Mouse (Mus musculus) hindbrain, embryonic 14.5 days (tissue): ENCODE measurements around the gene Dlg4. TPM values are rescaled to one million over a fixed set of nuclear protein-coding genes. Genes with fewer than 3 reads are reported as not detected.

ENCODE experiments used
- ATAC-seq: fragments of 200-750 bp; cut with Nextera tagmentation; 2 replicates; pipeline ENCODE4 v1.8.0; 2017; ENCODE audit warnings: moderate number of reproducible peaks, mild to moderate bottlenecking, moderate TSS enrichment, moderate library complexity; ENCODE audit not compliant: low FRiP score
- DNase-seq: peaks from one replicate; pipeline ENCODE4 v3.0.0-alpha.2; 2015; ENCODE audit warnings: low spot score
- H3K27ac ChIP-seq: fragments of 300-500 bp; sonication (generic); 2 replicates; pipeline ENCODE4 v1.5.1; 2014; ENCODE audit warnings: mild to moderate bottlenecking, moderate library complexity
- H3K27me3 ChIP-seq: fragments of 300-500 bp; sonication (generic); 2 replicates; pipeline ENCODE4 v1.6.1; 2014; ENCODE audit warnings: mild to moderate bottlenecking, low read length, mixed read lengths; ENCODE audit not compliant: control insufficient read depth, insufficient read depth
- H3K36me3 ChIP-seq: fragments of 300-500 bp; sonication (generic); replicated peaks from 2 replicates; pipeline ENCODE4 v1.6.1; 2014; ENCODE audit not compliant: control insufficient read depth, insufficient read depth
- H3K4me1 ChIP-seq: fragments of 300-500 bp; sonication (generic); replicated peaks from 2 replicates; pipeline ENCODE4 v1.6.1; 2014; ENCODE audit warnings: antibody characterized with exemption, low read length, mixed read lengths; ENCODE audit not compliant: control insufficient read depth, insufficient read depth
- H3K4me2 ChIP-seq: fragments of 300-500 bp; sonication (generic); replicated peaks from 2 replicates; pipeline ENCODE4 v1.6.1; 2014; ENCODE audit warnings: mild to moderate bottlenecking, moderate library complexity
- H3K4me3 ChIP-seq: fragments of 300-500 bp; sonication (generic); replicated peaks from 2 replicates; pipeline ENCODE4 v1.5.1; 2014; ENCODE audit warnings: mild to moderate bottlenecking, low read length
- H3K9ac ChIP-seq: fragments of 300-500 bp; sonication (generic); 2 replicates; pipeline ENCODE4 v1.6.1; 2014
- H3K9me3 ChIP-seq: fragments of 300-500 bp; sonication (generic); 2 replicates; pipeline ENCODE4 v1.6.1; 2016; ENCODE audit warnings: low read length; ENCODE audit not compliant: control insufficient read depth
- WGBS: fragments of 180-500 bp; shearing (Covaris S2); extraction: QIAGEN DNeasy Blood & Tissue Kit; methylation state at CpG from one replicate; pipeline ENCODE4 v1.1.7; 2014; 5-methylcytosine and 5-hydroxymethylcytosine counted together
- polyA plus RNA-seq: library from polyadenylated mRNA; unstranded; fragments of >200 nt; fragmentation: Nextera tagmentation; extraction: Ambion mirVana; gene quantifications from 2 replicates; pipeline ENCODE4 v1.2.1, GENCODE M21; 2014

The Dlg4 gene
- polyA plus RNA-seq: 25.6 and 26.6 TPM in 2 replicates

- Histone ChIP-seq H3K27ac (peak within 1 kb of the TSS; percentile 95), H3K4me2 (peak within 1 kb of the TSS; percentile 90), H3K36me3 (peaks cover 23% of the 10 kb centered on the region), H3K9ac (peak within 1 kb of the TSS; percentile 94), H3K27me3 (no peaks in the 10 kb centered on the region), H3K4me1 (peaks cover 37% of the 10 kb centered on the region), H3K9me3 (no peaks in the 10 kb centered on the region), H3K4me3 (peak within 1 kb of the TSS; percentile 81)
- no peak for DNase-seq
- ATAC-seq: no peak
- WGBS: 76% methylated on average over 3 of the region's 3 CpGs
Observed at GRCm38 (mm10) chr11:70016669-70017068, at the start of gene Dlg4. Gene Dlg4 (plus strand): TSS chr11:70016942.

GRCm38 (mm10) chr11:69968793-69969192 is 47.9 kb upstream of the Dlg4 start:
- 86% methylated on average over 4 of the region's 4 CpGs for WGBS

GRCm38 (mm10) chr11:69970222-69970621 is 46.5 kb upstream of the Dlg4 start:
- H3K27ac ChIP-seq: no peak overlapping the region
- peaks cover 36% of the 10 kb centered on the region for H3K27me3 ChIP-seq
- peaks cover 70% of the 10 kb centered on the region for H3K36me3 ChIP-seq
- H3K4me3 ChIP-seq: no peak overlapping the region
- no peak for ATAC-seq
- no peak overlapping the region for H3K9ac ChIP-seq
- 90% methylated on average over 6 of the region's 6 CpGs for WGBS
- H3K9me3 ChIP-seq: no peaks in the 10 kb centered on the region
- H3K4me1 ChIP-seq: 0 out of 2 replicates have a peak, but pooled peaks cover 7% of the 10 kb centered on the region
- no peak for DNase-seq
- no peak overlapping the region for H3K4me2 ChIP-seq

More at GRCm38 (mm10) chr11:69968793-69969192, 47.9 kb upstream of the Dlg4 start:
- Histone ChIP-seq H3K4me3 (no peak overlapping the region), H3K4me2 (no peak overlapping the region), H3K36me3 (peaks cover 56% of the 10 kb centered on the region), H3K9me3 (no peaks in the 10 kb centered on the region), H3K27ac (no peak overlapping the region), H3K4me1 (0 out of 2 replicates have a peak, but pooled peaks cover 7% of the 10 kb centered on the region), H3K9ac (no peak overlapping the region), H3K27me3 (peaks cover 50% of the 10 kb centered on the region)
- DNase-seq (no peak), ATAC-seq (no peak)

- Histone ChIP-seq H3K9ac (no peak overlapping the region), H3K27ac (no peak overlapping the region), H3K4me2 (no peak overlapping the region), H3K4me3 (no peak overlapping the region), H3K4me1 (0 out of 2 replicates have a peak, but pooled peaks cover 5% of the 10 kb centered on the region), H3K9me3 (no peaks in the 10 kb centered on the region), H3K27me3 (peaks cover 30% of the 10 kb centered on the region), H3K36me3 (peaks cover 74% of the 10 kb centered on the region)
- 82% methylated on average over 3 of the region's 3 CpGs for WGBS
- no peak for ATAC-seq
- no peak for DNase-seq
Observed at GRCm38 (mm10) chr11:69970775-69971174, 46.0 kb upstream of the Dlg4 start.

GRCm38 (mm10) chr11:69974907-69975306 is 41.8 kb upstream of the Dlg4 start:
- peaks cover 10% of the 10 kb centered on the region for H3K4me1 ChIP-seq
- H3K27ac ChIP-seq: no peak overlapping the region
- no peak overlapping the region for H3K4me2 ChIP-seq
- peaks cover 71% of the 10 kb centered on the region for H3K36me3 ChIP-seq
- ATAC-seq: no peak
- no peak overlapping the region for H3K9ac ChIP-seq
- WGBS: 98% methylated on average over 2 of the region's 2 CpGs
- no peaks in the 10 kb centered on the region for H3K27me3 ChIP-seq
- H3K9me3 ChIP-seq: no peaks in the 10 kb centered on the region
- H3K4me3 ChIP-seq: no peak overlapping the region
- DNase-seq: no peak

GRCm38 (mm10) chr11:69976271-69976670 is 40.5 kb upstream of the Dlg4 start:
- no peak overlapping the region for H3K9ac ChIP-seq
- H3K27me3 ChIP-seq: no peaks in the 10 kb centered on the region
- 92% methylated on average over 4 of the region's 4 CpGs for WGBS
- H3K27ac ChIP-seq: no peak overlapping the region
- ATAC-seq: no peak
- peaks cover 61% of the 10 kb centered on the region for H3K36me3 ChIP-seq
- DNase-seq: no peak
- no peaks in the 10 kb centered on the region for H3K9me3 ChIP-seq
- H3K4me1 ChIP-seq: peaks cover 10% of the 10 kb centered on the region
- no peak overlapping the region for H3K4me3 ChIP-seq
- no peak overlapping the region for H3K4me2 ChIP-seq

GRCm38 (mm10) chr11:69979827-69980195 is 36.9 kb upstream of the Dlg4 start:
- no peaks in the 10 kb centered on the region for H3K9me3 ChIP-seq
- no peaks in the 10 kb centered on the region for H3K27me3 ChIP-seq
- H3K27ac ChIP-seq: peak overlapping the region; percentile 100
- H3K4me2 ChIP-seq: peak overlapping the region; percentile 72
- 3% methylated on average over 16 of the region's 16 CpGs for WGBS
- DNase-seq: no peak
- no peak for ATAC-seq
- H3K9ac ChIP-seq: peak overlapping the region; percentile 78
- H3K36me3 ChIP-seq: peaks cover 39% of the 10 kb centered on the region
- peaks cover 27% of the 10 kb centered on the region for H3K4me1 ChIP-seq
- peak overlapping the region; percentile 100 for H3K4me3 ChIP-seq

- peak overlapping the region; percentile 100 for H3K4me3 ChIP-seq
- H3K27ac ChIP-seq: peak overlapping the region; percentile 100
- H3K27me3 ChIP-seq: no peaks in the 10 kb centered on the region
- H3K9me3 ChIP-seq: no peaks in the 10 kb centered on the region
- DNase-seq: peak; percentile 100
- peak; percentile 94 for ATAC-seq
- H3K4me1 ChIP-seq: peaks cover 27% of the 10 kb centered on the region
- H3K36me3 ChIP-seq: peaks cover 39% of the 10 kb centered on the region
- H3K4me2 ChIP-seq: peak overlapping the region; percentile 72
- peak overlapping the region; percentile 100 for H3K9ac ChIP-seq
- under 1% methylated on average over 33 of the region's 60 CpGs for WGBS
Observed at GRCm38 (mm10) chr11:69980196-69981140, 36.3 kb upstream of the Dlg4 start.

- WGBS: under 1% methylated on average over 35 of the region's 43 CpGs
- H3K27me3 ChIP-seq: no peaks in the 10 kb centered on the region
- DNase-seq (no peak), ATAC-seq (peak; percentile 41; the same call in 1 of the 2 replicates)
- no peaks in the 10 kb centered on the region for H3K9me3 ChIP-seq
- peak within 1 kb of the TSS; percentile 72 for H3K4me2 ChIP-seq
- H3K9ac ChIP-seq: peak within 1 kb of the TSS; percentile 100
- peak within 1 kb of the TSS; percentile 100 for H3K4me3 ChIP-seq
- peak within 1 kb of the TSS; percentile 100 for H3K27ac ChIP-seq
- H3K4me1 ChIP-seq: peaks cover 27% of the 10 kb centered on the region
- H3K36me3 ChIP-seq: peaks cover 39% of the 10 kb centered on the region
Observed at GRCm38 (mm10) chr11:69981141-69981762, 35.5 kb upstream of the Dlg4 start, which contains the start of gene Ctdnep1. Gene Ctdnep1 (plus strand): TSS chr11:69981156.
